Mouse (Mus musculus): Measurements from ENCODE around the gene Plod2. TPM values are rescaled to one million over a fixed set of nuclear protein-coding genes. Genes with fewer than 3 reads are reported as not detected.

Gene Plod2
- total and polyA plus RNA-seq, 3 experiments: not detected

DNA sequence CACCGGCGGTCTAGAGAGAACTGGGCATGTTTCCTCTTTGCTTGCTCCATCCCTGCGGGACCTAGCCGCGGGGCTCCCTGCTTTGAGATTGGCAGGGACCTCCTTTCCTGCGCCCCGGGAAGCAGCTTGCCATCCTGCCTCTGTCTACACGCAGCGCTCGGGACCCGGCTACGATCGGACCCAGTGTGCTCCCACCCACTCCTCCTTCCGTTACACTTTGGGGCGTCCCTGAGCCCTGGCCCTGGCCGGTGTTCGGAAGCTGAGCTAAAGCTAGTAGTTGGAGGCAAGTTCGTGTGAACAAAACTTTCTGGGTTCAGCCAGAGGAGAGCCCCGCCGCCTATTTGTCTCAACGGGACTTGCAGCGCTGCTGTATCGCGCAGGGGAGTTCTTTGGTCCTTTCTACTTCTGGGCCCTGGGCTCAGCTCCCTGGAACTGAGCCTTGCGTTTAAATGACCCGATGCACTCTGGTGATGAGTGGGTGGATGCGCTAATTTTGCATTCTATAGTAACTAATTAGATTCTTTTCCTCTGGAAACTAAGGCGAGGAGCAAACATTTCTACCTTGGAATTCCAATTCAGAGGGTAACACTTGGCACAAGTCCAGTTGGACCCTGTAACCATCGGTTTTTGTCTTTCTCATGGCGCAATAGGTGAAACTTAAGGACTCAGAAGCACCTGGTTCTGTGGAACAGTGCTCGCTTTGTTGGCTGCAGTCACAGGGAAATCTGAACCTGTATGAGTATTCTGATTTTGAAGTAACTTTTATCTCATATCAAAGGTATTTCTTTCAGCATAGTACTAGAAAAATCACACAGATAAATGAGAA, 781 bp downstream of the Plod2 start:
- H3K4me1 ChIP-seq (ENCODE audit: control insufficient read depth in 1 of 2, insufficient read depth in 2 of 2, low read length in 2 of 2): no peaks in the 10 kb centered on the region
- no peaks in the 10 kb centered on the region for H3K9me3 ChIP-seq (replicated peaks; ENCODE audit: insufficient read depth, low read length)
- H3K4me3 ChIP-seq (ENCODE audit: control insufficient read depth in 1 of 2, insufficient read depth in 1 of 2, low read depth in 2 of 2, low read length in 2 of 2): no peak overlapping the region
- no peaks in the 10 kb centered on the region for H3K36me3 ChIP-seq (ENCODE audit: control insufficient read depth in 1 of 2, insufficient read depth in 2 of 2, low read length in 2 of 2)
- TF ChIP-seq MYB (IDR thresholded peaks at IDR 0.05; ENCODE audit: low read depth, low read length): no peak
- TF ChIP-seq TCF12 (IDR thresholded peaks at IDR 0.05; ENCODE audit: low read depth, low read length): no peak
- TF ChIP-seq RCOR1 (IDR thresholded peaks at IDR 0.05; ENCODE audit: low read depth, low read length): no peak
- TF ChIP-seq ELF1 (IDR thresholded peaks at IDR 0.05; ENCODE audit: low read depth, low read length): no peak
- no peak for TF ChIP-seq RAD21 (IDR thresholded peaks at IDR 0.05; ENCODE audit: low read depth, low read length)
- no peak for TF ChIP-seq SMC3 (IDR thresholded peaks at IDR 0.05; ENCODE audit: low read depth, low read length)
- no peak for TF ChIP-seq USF2 (IDR thresholded peaks at IDR 0.05; ENCODE audit: borderline replicate concordance in 1 of 2, insufficient read depth in 1 of 2, low read depth in 1 of 2, low read length in 2 of 2)
- no peak for TF ChIP-seq GATA1 (IDR thresholded peaks at IDR 0.05; ENCODE audit: low read depth, low read length)
- TF ChIP-seq TAL1 (IDR thresholded peaks at IDR 0.05; ENCODE audit: low read length): no peak
- DNase-seq (ENCODE audit: low read depth, low spot score): no peak
- no peak overlapping the region for H3K27ac ChIP-seq (ENCODE audit: control insufficient read depth, low read depth, low read length)
- no peaks in the 10 kb centered on the region; a peak in 1 of 4 replicates for H3K27me3 ChIP-seq (ENCODE audit: control insufficient read depth in 1 of 2, insufficient read depth in 2 of 2, low read length in 2 of 2)
- no peaks in the 10 kb centered on the region for H3K79me2 ChIP-seq (ENCODE audit: control insufficient read depth, insufficient read depth, low read length, poor library complexity)
- no peak overlapping the region for H3K9ac ChIP-seq (ENCODE audit: control insufficient read depth, low read depth, low read length, poor library complexity, severe bottlenecking)

DNA sequence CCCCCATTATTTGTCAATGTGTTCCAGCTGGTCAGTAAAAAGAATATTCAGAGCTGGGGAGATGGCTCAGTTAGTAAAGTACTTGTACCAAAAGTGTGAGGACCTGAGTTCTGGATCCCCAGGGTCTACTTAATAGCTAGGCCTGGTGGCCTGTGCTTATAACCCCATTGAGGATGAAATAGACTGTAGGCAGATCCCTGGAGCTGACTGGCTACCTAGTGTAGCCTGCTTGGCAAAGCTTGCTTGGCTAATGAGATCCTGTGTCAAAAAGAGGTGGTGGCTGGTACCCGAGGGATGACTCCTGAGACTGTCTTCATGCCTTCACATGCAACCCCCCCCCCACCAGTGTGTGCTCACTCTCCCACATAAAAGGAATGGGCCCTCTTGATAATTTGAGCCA, 2.1 kb downstream of the Plod2 start:
- no peak overlapping the region for H3K27ac ChIP-seq (ENCODE audit: control insufficient read depth, low read depth, low read length)
- no peak overlapping the region for H3K4me3 ChIP-seq (ENCODE audit: control insufficient read depth in 1 of 2, insufficient read depth in 1 of 2, low read depth in 2 of 2, low read length in 2 of 2)
- no peak for TF ChIP-seq POLR2AphosphoS2 (IDR thresholded peaks at IDR 0.05; ENCODE audit: low read length)
- no peak for TF ChIP-seq TBP (IDR thresholded peaks at IDR 0.05; ENCODE audit: low read depth, low read length)
- TF ChIP-seq POLR2A (IDR thresholded peaks at IDR 0.05; ENCODE audit: control insufficient read depth in 1 of 2, insufficient read depth in 1 of 2, low read depth in 1 of 2, low read length in 2 of 2, poor library complexity in 1 of 2): no peak
- no peak for TF ChIP-seq MAFK (IDR thresholded peaks at IDR 0.05; ENCODE audit: borderline replicate concordance, low read depth, low read length)
- no peak for TF ChIP-seq USF2 (IDR thresholded peaks at IDR 0.05; ENCODE audit: borderline replicate concordance in 1 of 2, insufficient read depth in 1 of 2, low read depth in 1 of 2, low read length in 2 of 2)
- TF ChIP-seq JUND (IDR thresholded peaks at IDR 0.05; ENCODE audit: low read depth, low read length): no peak
- no peak for TF ChIP-seq RAD21 (IDR thresholded peaks at IDR 0.05; ENCODE audit: low read depth, low read length)
- TF ChIP-seq TAL1 (IDR thresholded peaks at IDR 0.05; ENCODE audit: low read length): no peak
- no peak for TF ChIP-seq ZKSCAN1 (IDR thresholded peaks at IDR 0.05; ENCODE audit: low read depth, low read length)
- TF ChIP-seq MXI1 (IDR thresholded peaks at IDR 0.05; ENCODE audit: low read depth, low read length): no peak
- TF ChIP-seq UBTF (IDR thresholded peaks at IDR 0.05; ENCODE audit: borderline replicate concordance, insufficient read depth, low read depth, low read length): no peak
- no peak for TF ChIP-seq CTCF (IDR thresholded peaks at IDR 0.05 in 2 of 3, conservative IDR thresholded peaks at IDR 0.05 in 1 of 3; ENCODE audit: control insufficient read depth in 1 of 3, insufficient read depth in 1 of 3, low read depth in 2 of 3, low read length in 3 of 3, poor library complexity in 1 of 3, severe bottlenecking in 1 of 3)
- TF ChIP-seq SIN3A (IDR thresholded peaks at IDR 0.05; ENCODE audit: low read length): no peak
- no peak for TF ChIP-seq CHD1 (IDR thresholded peaks at IDR 0.05; ENCODE audit: low read depth, low read length)
- no peak for TF ChIP-seq ZC3H11A (IDR thresholded peaks at IDR 0.05; ENCODE audit: low read depth, low read length)
- no peak for TF ChIP-seq ZNF384 (IDR thresholded peaks at IDR 0.05; ENCODE audit: low read depth, low read length)
- TF ChIP-seq RCOR1 (IDR thresholded peaks at IDR 0.05; ENCODE audit: low read depth, low read length): no peak
- no peak for TF ChIP-seq USF1 (IDR thresholded peaks at IDR 0.05; ENCODE audit: low read depth, low read length)
- no peak for TF ChIP-seq ZMIZ1 (IDR thresholded peaks at IDR 0.05; ENCODE audit: low read depth, low read length)
- H3K4me1 ChIP-seq (ENCODE audit: control insufficient read depth in 1 of 2, insufficient read depth in 2 of 2, low read length in 2 of 2): no peaks in the 10 kb centered on the region
- DNase-seq (ENCODE audit: low read depth, low spot score): no peak
- no peak overlapping the region for H3K9ac ChIP-seq (ENCODE audit: control insufficient read depth, low read depth, low read length, poor library complexity, severe bottlenecking)
- no peaks in the 10 kb centered on the region; a peak in 1 of 4 replicates for H3K27me3 ChIP-seq (ENCODE audit: control insufficient read depth in 1 of 2, insufficient read depth in 2 of 2, low read length in 2 of 2)
- no peaks in the 10 kb centered on the region for H3K36me3 ChIP-seq (ENCODE audit: control insufficient read depth in 1 of 2, insufficient read depth in 2 of 2, low read length in 2 of 2)
- H3K79me2 ChIP-seq (ENCODE audit: control insufficient read depth, insufficient read depth, low read length, poor library complexity): no peaks in the 10 kb centered on the region
- no peaks in the 10 kb centered on the region for H3K9me3 ChIP-seq (replicated peaks; ENCODE audit: insufficient read depth, low read length)
